Mouse (Mus musculus): Measurements from ENCODE around the gene Rnpepl1. TPM values are rescaled to one million over a fixed set of nuclear protein-coding genes. Genes with fewer than 3 reads are reported as not detected.
"Not testable (repeated sequence)": the region's sequence is repeated elsewhere in the genome, so short reads cannot be mapped to it uniquely, and the experiment has no call there.

Gene Rnpepl1
- polyA plus RNA-seq, 1 experiment from 2014 or later: 62.7 TPM

GRCm38 (mm10) chr1:92937797-92938196 lies 27.2 kb downstream of the Rnpepl1 start:
- in situ Hi-C loops (cut with MboI; ENCODE audit: low pct_unique_long_range_greater_than_20kb): no loop called here
- no peak for TF ChIP-seq CTCF (IDR thresholded peaks at IDR 0.05)
- no peak for ATAC-seq
- no peaks in the 10 kb centered on the region for H3K27me3 ChIP-seq
- no peak for DNase-seq (ENCODE audit: low read depth, low spot score)
- ChIA-PET POLR2A (interaction anchor here (0.8 to 0.9 kb wide), 2 partner anchors 12 to 31 kb away, joined by 3 read pairs; partner anchors contain the start of gene Dusp28), CTCF (interaction anchor here (1.2 kb wide), 1 partner anchor 30 kb away, joined by 3 read pairs; no protein-coding TSS in a partner anchor)

- in situ Hi-C loops (cut with MboI; ENCODE audit: low pct_unique_long_range_greater_than_20kb): no loop called here
- ATAC-seq (no peak), DNase-seq (ENCODE audit: low read depth, low spot score) (no peak)
- ChIA-PET POLR2A (no interaction called here), CTCF (interaction anchor here (1.3 kb wide), 1 partner anchor 10 kb away, joined by 3 read pairs; no protein-coding TSS in a partner anchor)
- no peaks in the 10 kb centered on the region for H3K27me3 ChIP-seq
- no peak for TF ChIP-seq CTCF (IDR thresholded peaks at IDR 0.05)
These were observed 29.2 kb downstream of the Rnpepl1 start for GRCm38 (mm10) chr1:92939746-92940145.

GRCm38 (mm10) chr1:92943219-92943989 lies 32.8 kb downstream of the Rnpepl1 start:
- POLR2A ChIA-PET: no interaction called here
- CTCF ChIA-PET: no interaction called here
- ATAC-seq: no peak
- TF ChIP-seq CTCF (IDR thresholded peaks at IDR 0.05): no peak
- in situ Hi-C loops (cut with MboI; ENCODE audit: low pct_unique_long_range_greater_than_20kb): no loop called here
- DNase-seq (ENCODE audit: low read depth, low spot score): no peak
- H3K27me3 ChIP-seq: no peaks in the 10 kb centered on the region

- CTCF ChIA-PET: no interaction called here
- POLR2A ChIA-PET: no interaction called here
These were observed 37.4 kb downstream of the Rnpepl1 start for GRCm38 (mm10) chr1:92947966-92948365.

GRCm38 (mm10) chr1:92949426-92949825 lies 38.8 kb downstream of the Rnpepl1 start:
- in situ Hi-C loops (cut with MboI; ENCODE audit: low pct_unique_long_range_greater_than_20kb): no loop called here
- no peaks in the 10 kb centered on the region for H3K27me3 ChIP-seq
- ATAC-seq (no peak), DNase-seq (ENCODE audit: low read depth, low spot score) (no peak)
- no peak for TF ChIP-seq CTCF (IDR thresholded peaks at IDR 0.05)
- ChIA-PET CTCF (interaction anchor here (1.1 kb wide), 1 partner anchor 9 kb away, joined by 3 read pairs; no protein-coding TSS in a partner anchor), POLR2A (interaction anchor here (0.8 kb wide), 1 partner anchor 11 kb away, joined by 3 read pairs; no protein-coding TSS in a partner anchor)

More at GRCm38 (mm10) chr1:92947966-92948365, 37.4 kb downstream of the Rnpepl1 start:
- ATAC-seq (no peak), DNase-seq (ENCODE audit: low read depth, low spot score) (no peak)
- in situ Hi-C loops (cut with MboI; ENCODE audit: low pct_unique_long_range_greater_than_20kb): no loop called here
- TF ChIP-seq CTCF (IDR thresholded peaks at IDR 0.05): no peak
- no peaks in the 10 kb centered on the region for H3K27me3 ChIP-seq

GRCm38 (mm10) chr1:92950607-92951006 lies 40.0 kb downstream of the Rnpepl1 start, which contains the start of gene Gpr35:
TSS of gene Gpr35 (plus strand) at chr1:92950865.
- DNase-seq (ENCODE audit: low read depth, low spot score): no peak
- POLR2A ChIA-PET: no interaction called here
- no peak for ATAC-seq
- CTCF ChIA-PET: no interaction called here
- no peaks in the 10 kb centered on the region for H3K27me3 ChIP-seq
- TF ChIP-seq CTCF (IDR thresholded peaks at IDR 0.05): no peak
- in situ Hi-C loops (cut with MboI; ENCODE audit: low pct_unique_long_range_greater_than_20kb): no loop called here

GRCm38 (mm10) chr1:92953641-92954040 lies 43.1 kb downstream of the Rnpepl1 start:
- no peak for DNase-seq (ENCODE audit: low read depth, low spot score)
- ChIA-PET POLR2A (no interaction called here), CTCF (interaction anchor here (1.3 kb wide), 1 partner anchor 11 kb away, joined by 3 read pairs; no protein-coding TSS in a partner anchor)
- in situ Hi-C loops (cut with MboI; ENCODE audit: low pct_unique_long_range_greater_than_20kb): no loop called here
- TF ChIP-seq CTCF (IDR thresholded peaks at IDR 0.05): no peak
- ATAC-seq: no peak
- H3K27me3 ChIP-seq: peaks cover 5% of the 10 kb centered on the region

- in situ Hi-C loops (cut with MboI; ENCODE audit: low pct_unique_long_range_greater_than_20kb); ATAC-seq; DNase-seq (ENCODE audit: low read depth, low spot score); POLR2A ChIA-PET: not testable (repeated sequence)
- CTCF ChIA-PET: interaction anchor here (1.5 kb wide), 1 partner anchor 53 kb away, joined by 4 read pairs; no protein-coding TSS in a partner anchor
- H3K27me3 ChIP-seq: peaks cover 10% of the 10 kb centered on the region
- peak; percentile 84 for TF ChIP-seq CTCF (IDR thresholded peaks at IDR 0.05)
These were observed 46.2 kb downstream of the Rnpepl1 start for GRCm38 (mm10) chr1:92956571-92957335.

- ATAC-seq (no peak), DNase-seq (ENCODE audit: low read depth, low spot score) (no peak)
- ChIA-PET POLR2A (no interaction called here), CTCF (no interaction called here)
- no peak for TF ChIP-seq CTCF (IDR thresholded peaks at IDR 0.05)
- peaks cover 17% of the 10 kb centered on the region for H3K27me3 ChIP-seq
- in situ Hi-C loops (cut with MboI; ENCODE audit: low pct_unique_long_range_greater_than_20kb): no loop called here
These were observed 48.4 kb downstream of the Rnpepl1 start for GRCm38 (mm10) chr1:92958999-92959398.

GRCm38 (mm10) chr1:92970791-92971190 lies 60.2 kb downstream of the Rnpepl1 start:
- POLR2A ChIA-PET; DNase-seq (ENCODE audit: low read depth, low spot score); ATAC-seq; H3K27me3 ChIP-seq; in situ Hi-C loops (cut with MboI; ENCODE audit: low pct_unique_long_range_greater_than_20kb); CTCF ChIA-PET: not testable (repeated sequence)
